Mouse (Mus musculus): ENCODE data around the gene Peak1. TPM values are rescaled to one million over a fixed set of nuclear protein-coding genes. Genes with fewer than 3 reads are reported as not detected.

Gene Peak1
- polyA plus RNA-seq, 1 experiment from 2014 or later, result 9.7 TPM

- WGBS, result 30% methylated on average over 14 of the region's 14 CpGs
- no peak overlapping the region for H3K27ac ChIP-seq
- H3K4me3 ChIP-seq, result no peak overlapping the region
- no peaks in the 10 kb centered on the region for H3K9me3 ChIP-seq
- ATAC-seq (ENCODE audit: low FRiP score, low read depth), result peak; percentile 48
- H3K36me3 ChIP-seq, result peaks cover 5% of the 10 kb centered on the region; the same call in 1 of the 2 replicates
- H3K4me1 ChIP-seq, result peaks cover 26% of the 10 kb centered on the region
- no peaks in the 10 kb centered on the region for H3K27me3 ChIP-seq
- no peak overlapping the region for H3K9ac ChIP-seq
- 0 out of 2 replicates have a peak overlapping the region, but pooled peaks have one; percentile 31 for H3K4me2 ChIP-seq (replicated peaks)
These were observed 217.1 kb downstream of the Peak1 start for GRCm38 (mm10) chr9:56200645-56201314.

GRCm38 (mm10) chr9:56200200-56200599 is 217.7 kb downstream of the Peak1 start:
- Histone ChIP-seq H3K27me3 (no peaks in the 10 kb centered on the region), H3K9ac (no peak overlapping the region), H3K4me3 (no peak overlapping the region), H3K36me3 (no peaks in the 10 kb centered on the region), H3K27ac (no peak overlapping the region), H3K9me3 (no peaks in the 10 kb centered on the region), H3K4me2 (replicated peaks) (no peak overlapping the region), H3K4me1 (peaks cover 27% of the 10 kb centered on the region)
- no peak for ATAC-seq (ENCODE audit: low FRiP score, low read depth)
- WGBS, result 50% methylated on average over 2 of the region's 2 CpGs

- Histone ChIP-seq H3K4me2 (replicated peaks) (no peak overlapping the region), H3K4me1 (peaks cover 32% of the 10 kb centered on the region), H3K9ac (no peak overlapping the region), H3K27ac (no peak overlapping the region), H3K27me3 (peaks cover 5% of the 10 kb centered on the region; the same call in 1 of the 2 replicates), H3K4me3 (no peak overlapping the region), H3K36me3 (no peaks in the 10 kb centered on the region), H3K9me3 (no peaks in the 10 kb centered on the region)
- WGBS, result 88% methylated on average over 4 of the region's 4 CpGs
- ATAC-seq (ENCODE audit: low FRiP score, low read depth), result no peak
These were observed 220.9 kb downstream of the Peak1 start for GRCm38 (mm10) chr9:56196921-56197320.

- no peak overlapping the region for H3K4me3 ChIP-seq
- no peak overlapping the region for H3K27ac ChIP-seq
- no peak overlapping the region for H3K4me2 ChIP-seq (replicated peaks)
- no peaks in the 10 kb centered on the region for H3K36me3 ChIP-seq
- ATAC-seq (ENCODE audit: low FRiP score, low read depth), result no peak
- H3K4me1 ChIP-seq, result peaks cover 25% of the 10 kb centered on the region
- H3K27me3 ChIP-seq, result peaks cover 5% of the 10 kb centered on the region; the same call in 1 of the 2 replicates
- WGBS, result 32% methylated on average over 3 of the region's 3 CpGs
- H3K9me3 ChIP-seq, result no peaks in the 10 kb centered on the region
- no peak overlapping the region for H3K9ac ChIP-seq
These were observed 222.7 kb downstream of the Peak1 start for GRCm38 (mm10) chr9:56195193-56195592.

- Histone ChIP-seq H3K4me2 (replicated peaks) (no peak overlapping the region), H3K36me3 (no peaks in the 10 kb centered on the region), H3K4me3 (no peak overlapping the region), H3K9me3 (no peaks in the 10 kb centered on the region), H3K9ac (no peak overlapping the region), H3K27me3 (peaks cover 5% of the 10 kb centered on the region; the same call in 1 of the 2 replicates), H3K4me1 (peaks cover 22% of the 10 kb centered on the region), H3K27ac (no peak overlapping the region)
- ATAC-seq (ENCODE audit: low FRiP score, low read depth), result no peak
- 44% methylated on average over 11 of the region's 11 CpGs for WGBS
These were observed 226.1 kb downstream of the Peak1 start for GRCm38 (mm10) chr9:56191498-56192455.

- H3K4me3 ChIP-seq, result no peak overlapping the region
- H3K4me1 ChIP-seq, result peaks cover 13% of the 10 kb centered on the region; the same call in 1 of the 2 replicates
- H3K27ac ChIP-seq, result no peak overlapping the region
- no peak for ATAC-seq (ENCODE audit: low FRiP score, low read depth)
- H3K9ac ChIP-seq, result no peak overlapping the region
- H3K9me3 ChIP-seq, result no peaks in the 10 kb centered on the region
- H3K4me2 ChIP-seq (replicated peaks), result no peak overlapping the region
- H3K36me3 ChIP-seq, result no peaks in the 10 kb centered on the region
- WGBS, result 44% methylated on average over 8 of the region's 8 CpGs
- no peaks in the 10 kb centered on the region for H3K27me3 ChIP-seq
These were observed 237.6 kb downstream of the Peak1 start for GRCm38 (mm10) chr9:56180118-56180781.

GRCm38 (mm10) chr9:56179416-56180117 is 238.3 kb downstream of the Peak1 start:
- Histone ChIP-seq H3K27me3 (no peaks in the 10 kb centered on the region), H3K4me3 (no peak overlapping the region), H3K9me3 (no peaks in the 10 kb centered on the region), H3K36me3 (no peaks in the 10 kb centered on the region), H3K27ac (no peak overlapping the region), H3K9ac (no peak overlapping the region), H3K4me1 (peaks cover 13% of the 10 kb centered on the region; the same call in 1 of the 2 replicates), H3K4me2 (replicated peaks) (no peak overlapping the region)
- ATAC-seq (ENCODE audit: low FRiP score, low read depth), result no peak
- 77% methylated on average over 6 of the region's 6 CpGs for WGBS

GRCm38 (mm10) chr9:56177354-56177753 is 240.5 kb downstream of the Peak1 start:
- H3K27me3 ChIP-seq, result no peaks in the 10 kb centered on the region
- 75% methylated on average over 4 of the region's 4 CpGs for WGBS
- H3K4me2 ChIP-seq (replicated peaks), result no peak overlapping the region
- H3K4me1 ChIP-seq, result peaks cover 13% of the 10 kb centered on the region; the same call in 1 of the 2 replicates
- no peaks in the 10 kb centered on the region for H3K9me3 ChIP-seq
- ATAC-seq (ENCODE audit: low FRiP score, low read depth), result no peak
- H3K4me3 ChIP-seq, result no peak overlapping the region
- no peaks in the 10 kb centered on the region for H3K36me3 ChIP-seq
- H3K9ac ChIP-seq, result no peak overlapping the region
- no peak overlapping the region for H3K27ac ChIP-seq

GRCm38 (mm10) chr9:56175316-56175715 is 242.6 kb downstream of the Peak1 start:
- H3K9me3 ChIP-seq, result no peaks in the 10 kb centered on the region
- no peak overlapping the region for H3K27ac ChIP-seq
- ATAC-seq (ENCODE audit: low FRiP score, low read depth), result no peak
- H3K36me3 ChIP-seq, result no peaks in the 10 kb centered on the region
- H3K4me2 ChIP-seq (replicated peaks), result no peak overlapping the region
- no peak overlapping the region for H3K4me3 ChIP-seq
- no peak overlapping the region for H3K9ac ChIP-seq
- WGBS, result 84% methylated on average over 3 of the region's 3 CpGs
- H3K4me1 ChIP-seq, result peaks cover 7% of the 10 kb centered on the region; the same call in 1 of the 2 replicates
- H3K27me3 ChIP-seq, result no peaks in the 10 kb centered on the region

- H3K4me1 ChIP-seq, result peaks cover 29% of the 10 kb centered on the region
- no peak overlapping the region for H3K27ac ChIP-seq
- no peak overlapping the region for H3K4me2 ChIP-seq (replicated peaks)
- H3K4me3 ChIP-seq, result no peak overlapping the region
- no peaks in the 10 kb centered on the region for H3K27me3 ChIP-seq
- no peaks in the 10 kb centered on the region for H3K36me3 ChIP-seq
- no peak for ATAC-seq (ENCODE audit: low FRiP score, low read depth)
- no peak overlapping the region for H3K9ac ChIP-seq
- WGBS, result 55% methylated on average over 6 of the region's 6 CpGs
- no peaks in the 10 kb centered on the region for H3K9me3 ChIP-seq
These were observed 250.2 kb downstream of the Peak1 start for GRCm38 (mm10) chr9:56167690-56168089.

GRCm38 (mm10) chr9:56166161-56166560 is 251.7 kb downstream of the Peak1 start:
- H3K4me2 ChIP-seq (replicated peaks), result peak overlapping the region; percentile 5; the same call in 1 of the 2 replicates
- no peak overlapping the region for H3K9ac ChIP-seq
- 17% methylated on average over 5 of the region's 5 CpGs for WGBS
- no peak overlapping the region for H3K4me3 ChIP-seq
- H3K9me3 ChIP-seq, result no peaks in the 10 kb centered on the region
- ATAC-seq (ENCODE audit: low FRiP score, low read depth), result peak; percentile 64; the same call in 1 of the 2 replicates
- H3K4me1 ChIP-seq, result peaks cover 35% of the 10 kb centered on the region
- H3K36me3 ChIP-seq, result no peaks in the 10 kb centered on the region
- no peaks in the 10 kb centered on the region for H3K27me3 ChIP-seq
- peak overlapping the region; percentile 67 for H3K27ac ChIP-seq
